Comparison of ENCODE assay signal across 18 mouse cellular contexts in the genomic region with DNA sequence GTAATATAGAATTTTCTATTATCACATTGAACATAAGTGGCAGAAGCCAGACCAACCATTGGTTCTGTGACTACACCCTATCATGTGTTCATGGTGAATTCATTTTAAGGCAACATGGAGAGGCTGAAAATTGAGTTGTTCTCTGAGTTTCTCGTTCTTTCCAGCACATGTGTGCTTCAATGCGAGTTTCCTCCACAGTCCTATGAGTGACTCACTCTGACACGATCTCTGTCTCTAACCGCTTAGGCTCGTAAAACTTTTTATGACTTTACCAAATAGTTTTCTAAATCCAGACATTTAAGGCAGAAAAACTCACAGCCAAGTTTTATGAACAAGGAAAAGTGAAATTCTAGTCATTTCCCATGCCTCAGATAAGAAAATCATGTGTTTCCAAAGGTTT.
"Had no signal": no experiment of that assay in that cellular context is flagged by ENCODE, and none has a peak within 500 bp of the region (broad histone marks: within the 10 kb centered on the region; RNA-seq: fewer than 3 reads in every experiment).

No protein-coding gene starts in this region.

- H3K4me1 ChIP-seq: kidney, embryonic 15.5 days; liver, embryonic 13.5 days; neural tube, embryonic 12.5 days; stomach, embryonic 15.5 days had no signal

- H3K27me3 ChIP-seq: kidney, embryonic 15.5 days; liver, embryonic 13.5 days; neural tube, embryonic 12.5 days; stomach, embryonic 15.5 days had no signal

- H3K27ac ChIP-seq: kidney, embryonic 15.5 days; layer of hippocampus, adult 2 months; liver, embryonic 13.5 days; neural tube, embryonic 12.5 days; stomach, embryonic 15.5 days had no signal

- H3K4me2 ChIP-seq: kidney, embryonic 15.5 days; liver, embryonic 13.5 days; midbrain, embryonic 11.5 days; neural tube, embryonic 12.5 days; stomach, embryonic 15.5 days had no signal

- H3K36me3 ChIP-seq: kidney, embryonic 15.5 days; liver, embryonic 13.5 days; neural tube, embryonic 12.5 days; stomach, embryonic 15.5 days had no signal

- H3K9me3 ChIP-seq: kidney, embryonic 15.5 days; liver, embryonic 13.5 days; neural tube, embryonic 12.5 days; stomach, embryonic 15.5 days had no signal

- DNase-seq: kidney, adult 11 months; kidney, adult 8-10 months; kidney, postnatal 14 days; layer of hippocampus, adult 9-11 months; liver, embryonic 13.5 days; lung, adult 2 months; lung, postnatal 14 days; lung, postnatal 4 days; midbrain, embryonic 14.5 days; retina, postnatal 1 day; right cerebral cortex, postnatal 25 days; spleen, adult 18-20 months; thymus, postnatal 25 days had no signal

- H3K4me3 ChIP-seq: kidney, embryonic 15.5 days; layer of hippocampus, adult 2 months; liver, embryonic 13.5 days; neural tube, embryonic 12.5 days; stomach, embryonic 15.5 days had no signal

- H3K9ac ChIP-seq: kidney, embryonic 15.5 days; liver, embryonic 13.5 days; neural tube, embryonic 12.5 days; stomach, embryonic 15.5 days had no signal
